Mouse (Mus musculus) layer of hippocampus, adult 18-20 months (tissue): ENCODE measurements at regions not wholly inside any gene's neighbourhood (a gene's known extent, or its start where the extent isn't known, plus 50 kb on each side); places are given as distances from the start of the nearest gene placed in this dataset.

Experiments
- DNase-seq, 2 experiments: peaks; one replicate each; pipeline ENCODE4 v3.0.0; 2022; ENCODE audit warnings: low spot score in 2 of 2

DNA sequence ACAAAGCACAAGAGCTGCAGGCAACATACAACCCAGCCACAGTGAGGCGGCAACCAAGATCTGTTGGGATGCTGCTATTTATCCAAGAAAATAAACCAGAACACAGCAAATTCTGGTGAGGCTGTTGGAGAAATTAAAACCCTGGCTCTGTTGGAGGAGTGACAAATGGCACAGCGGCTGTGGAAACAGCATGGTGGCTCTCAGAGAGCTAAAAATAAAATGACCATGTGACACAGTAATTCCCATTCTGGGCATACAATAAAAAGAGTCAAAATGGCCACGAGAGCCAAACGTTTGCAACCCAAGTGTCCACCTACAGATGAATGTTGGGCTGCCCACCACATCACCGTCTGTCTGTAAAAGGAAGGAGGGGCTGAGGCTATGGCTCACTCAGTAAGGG is 55.9 kb upstream of the Zdhhc25 start:
- no peak for DNase-seq

- DNase-seq = no peak
Measured at GRCm38 (mm10) chr15:88548261-88548660, 51.8 kb upstream of the Zdhhc25 start.
